Mouse (Mus musculus) MEL (cell line): ENCODE measurements around the gene 4930432K21Rik.

ENCODE experiments used
- CTCF ChIP-seq, 3 experiments: IDR thresholded peaks in 2 of 3; conservative IDR thresholded peaks in 1 of 3; 2 replicates each; pipeline ENCODE4 v1.5.1; 2011 to 2012; ENCODE audit warnings: low read length in 3 of 3, low read depth in 2 of 3, mild to moderate bottlenecking in 2 of 3, improper control_type of control experiment in 1 of 3, inconsistent platforms in 1 of 3, mixed read lengths in 1 of 3, moderate library complexity in 1 of 3; ENCODE audit not compliant: control insufficient read depth in 1 of 3, insufficient read depth in 1 of 3, poor library complexity in 1 of 3, severe bottlenecking in 1 of 3
- EP300 ChIP-seq, 2 experiments: IDR thresholded peaks; 2 replicates each; pipeline ENCODE4 v1.6.1; 2011; ENCODE audit warnings: improper control_type of control experiment in 2 of 2, low read length in 2 of 2, low read depth in 1 of 2, mild to moderate bottlenecking in 1 of 2
- TCF12 ChIP-seq: IDR thresholded peaks from 2 replicates; pipeline ENCODE4 v1.6.1; 2014; ENCODE audit warnings: low read depth, mild to moderate bottlenecking, inconsistent platforms, low read length, improper control_type of control experiment, moderate library complexity

DNA sequence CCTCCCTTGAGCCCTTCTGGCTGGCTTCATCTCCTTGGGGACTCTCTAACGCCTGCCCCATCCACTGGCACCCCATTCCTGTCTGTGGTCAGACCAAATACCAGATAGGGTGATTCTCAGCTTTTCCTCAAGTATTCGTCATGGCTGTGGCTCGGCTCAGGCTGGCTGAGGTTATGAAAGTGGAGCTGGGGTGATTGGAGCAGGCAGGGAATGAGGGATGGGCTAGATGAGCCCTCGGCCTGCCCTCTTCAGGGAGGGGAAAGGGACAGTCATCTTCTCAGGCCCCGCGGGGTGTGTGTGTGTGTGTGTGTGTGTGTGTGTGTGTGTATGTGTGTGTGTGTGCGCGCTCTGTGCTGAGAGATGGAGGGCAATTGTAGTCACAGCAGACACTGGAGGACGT lies 22.2 kb upstream of the 4930432K21Rik start, which contains the start of gene Podnl1:
- TF ChIP-seq TCF12, result no peak
- TF ChIP-seq EP300 (IDR thresholded peaks at IDR 0.05; ENCODE audit: low read depth in 1 of 2, low read length in 2 of 2), result no peak
- no peak for TF ChIP-seq CTCF (IDR thresholded peaks at IDR 0.05 in 2 of 3, conservative IDR thresholded peaks at IDR 0.05 in 1 of 3; ENCODE audit: control insufficient read depth in 1 of 3, insufficient read depth in 1 of 3, low read depth in 2 of 3, low read length in 3 of 3, poor library complexity in 1 of 3, severe bottlenecking in 1 of 3)
